Mouse (Mus musculus) urinary bladder, postnatal 4 days (tissue): ENCODE measurements at regions not wholly inside any gene's neighbourhood (a gene's known extent, or its start where the extent isn't known, plus 50 kb on each side); places are given as distances from the start of the nearest gene placed in this dataset.
"Not testable (repeated sequence)": the region's sequence is repeated elsewhere in the genome, so short reads cannot be mapped to it uniquely, and the experiment has no call there.

Experiments used
- DNase-seq, 2 experiments: peaks; one replicate each; pipeline ENCODE4 v3.0.0; 2021 to 2022; ENCODE audit warnings: low spot score in 2 of 2

DNA sequence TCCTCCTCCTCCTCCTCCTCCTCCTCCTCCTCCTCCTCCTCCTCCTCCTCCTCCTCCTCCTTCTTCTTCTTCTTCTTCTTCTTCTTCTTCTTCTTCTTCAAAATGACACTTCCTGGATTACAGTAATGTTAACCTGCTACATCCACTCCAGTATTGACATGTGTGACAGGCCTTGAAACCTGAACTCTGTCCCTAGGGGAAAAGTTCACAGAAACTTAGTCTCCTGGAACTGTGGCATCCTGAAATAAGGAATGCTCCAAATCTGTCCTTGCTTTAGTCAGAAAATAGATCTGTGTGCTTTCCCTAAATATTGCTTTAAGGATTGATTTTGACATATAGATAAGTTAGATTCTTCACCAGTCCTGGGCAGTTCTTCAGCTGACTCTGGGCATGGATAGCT lies 464.8 kb downstream of the Adam6a start:
- not testable (repeated sequence) for DNase-seq

DNA sequence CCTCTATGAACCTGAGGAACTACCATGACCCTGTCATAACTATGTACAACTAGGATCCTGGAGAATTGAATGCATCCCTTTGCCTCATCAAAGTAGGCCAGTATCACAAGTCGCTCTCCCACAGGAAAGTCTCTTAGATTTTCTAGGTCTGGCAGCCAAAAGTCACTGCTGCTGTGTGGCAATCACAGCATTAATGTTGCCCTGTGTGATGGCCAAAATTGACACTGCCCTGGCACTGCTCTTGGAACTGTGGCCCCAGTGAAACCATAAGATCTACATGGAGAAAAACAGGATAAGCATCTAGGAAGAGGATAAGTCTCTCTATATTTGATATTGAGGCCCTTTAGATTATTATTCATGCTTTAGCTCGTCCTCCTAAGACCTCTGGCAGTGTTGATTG lies 465.7 kb downstream of the Adam6a start:
- no peak for DNase-seq

DNA sequence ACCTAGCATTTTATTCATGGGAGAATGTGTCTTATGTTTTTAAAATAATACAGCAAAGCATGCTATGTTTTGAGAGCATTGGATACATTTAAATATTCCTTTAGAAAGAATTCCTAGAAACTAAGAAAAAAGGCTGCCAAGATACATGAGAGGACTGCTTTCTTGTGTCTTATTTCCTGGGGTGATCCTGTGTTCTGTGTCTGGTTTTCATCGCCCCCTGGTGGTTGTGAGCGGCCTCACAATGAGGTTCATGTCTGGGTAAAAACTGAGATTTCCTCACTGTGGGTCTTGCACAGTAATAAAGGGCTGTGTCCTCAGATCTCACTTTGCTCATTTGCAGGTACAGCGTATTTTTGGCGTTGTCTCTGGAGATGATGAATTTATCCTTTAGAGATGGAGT lies 469.2 kb downstream of the Adam6a start:
- DNase-seq = peak in 1 of 2 experiments; percentile 86

DNA sequence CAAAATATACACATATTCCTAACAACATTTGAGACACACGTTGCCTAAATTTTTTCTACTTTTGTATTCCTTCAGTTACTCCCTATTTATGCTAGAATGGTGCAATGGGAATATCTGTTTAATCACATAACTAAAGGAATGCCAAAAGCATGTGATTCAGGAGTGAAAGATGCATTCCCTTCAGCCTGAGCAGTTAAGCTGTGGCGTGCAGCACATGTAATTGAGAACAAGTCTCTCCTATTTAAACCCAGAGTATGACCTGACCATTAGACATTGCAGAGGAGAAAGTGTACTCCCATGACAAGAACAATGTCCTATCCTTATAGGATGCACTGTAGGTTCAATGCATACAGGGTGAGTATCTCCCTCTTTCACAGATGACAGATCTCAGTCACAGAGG lies 493.3 kb downstream of the Adam6a start:
- not testable (repeated sequence) for DNase-seq

DNA sequence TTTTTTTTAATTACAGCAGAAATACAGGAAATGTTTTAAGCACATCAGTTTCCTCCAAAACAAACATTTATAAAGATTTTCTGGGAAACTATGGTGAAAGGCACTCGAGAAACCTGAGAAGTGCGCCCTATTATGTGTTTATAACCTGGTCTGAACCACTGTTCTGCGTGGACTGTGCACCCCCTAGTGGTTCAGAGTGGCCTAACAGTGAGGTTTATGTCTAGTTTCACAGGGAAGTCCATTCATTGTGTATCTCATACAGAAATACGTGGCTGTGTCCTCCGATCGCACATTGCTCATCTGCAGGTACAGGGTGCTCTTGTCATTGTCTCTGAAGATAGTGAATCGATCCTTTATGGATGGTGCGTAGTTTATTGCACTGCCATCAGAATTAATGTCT lies 504.3 kb downstream of the Adam6a start:
- DNase-seq = not testable (repeated sequence)

DNA sequence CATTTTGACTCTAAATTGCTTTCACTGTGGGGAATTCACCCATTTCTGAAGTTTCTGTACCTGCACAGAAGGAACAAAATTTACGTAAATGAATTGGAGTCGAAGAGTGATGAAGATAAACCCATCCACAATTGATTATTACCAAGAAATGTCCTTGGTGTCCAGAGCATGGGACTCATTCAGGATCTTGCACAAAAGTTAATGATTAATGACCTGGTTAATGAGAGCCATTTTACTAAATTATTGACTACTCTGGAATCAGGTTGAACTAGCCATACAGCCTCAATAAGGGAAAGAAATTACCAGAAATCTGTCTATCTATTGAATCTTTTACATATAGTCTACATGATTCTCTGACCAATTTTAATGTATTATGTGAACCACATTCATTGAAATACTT lies 509.6 kb downstream of the Adam6a start:
- DNase-seq = no peak

DNA sequence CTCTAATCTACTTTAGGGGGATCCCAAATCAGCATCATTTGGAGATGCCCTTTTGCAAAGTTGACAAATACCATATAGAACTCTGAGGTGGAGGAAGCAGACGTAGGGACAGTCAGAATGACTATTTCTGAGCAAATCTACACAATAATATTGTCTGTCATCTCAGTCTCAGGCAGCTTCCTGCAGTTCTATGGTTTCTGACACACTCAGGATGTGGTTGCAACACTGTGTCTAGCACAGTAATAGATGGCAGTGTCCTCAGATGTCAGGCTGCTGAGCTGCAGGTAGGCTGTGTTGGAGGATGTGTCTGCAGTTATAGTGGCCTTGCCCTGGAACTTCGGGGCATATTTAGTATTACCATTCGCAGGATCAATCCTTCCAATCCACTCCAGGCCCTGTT lies 515.9 kb downstream of the Adam6a start:
- DNase-seq = no peak

DNA sequence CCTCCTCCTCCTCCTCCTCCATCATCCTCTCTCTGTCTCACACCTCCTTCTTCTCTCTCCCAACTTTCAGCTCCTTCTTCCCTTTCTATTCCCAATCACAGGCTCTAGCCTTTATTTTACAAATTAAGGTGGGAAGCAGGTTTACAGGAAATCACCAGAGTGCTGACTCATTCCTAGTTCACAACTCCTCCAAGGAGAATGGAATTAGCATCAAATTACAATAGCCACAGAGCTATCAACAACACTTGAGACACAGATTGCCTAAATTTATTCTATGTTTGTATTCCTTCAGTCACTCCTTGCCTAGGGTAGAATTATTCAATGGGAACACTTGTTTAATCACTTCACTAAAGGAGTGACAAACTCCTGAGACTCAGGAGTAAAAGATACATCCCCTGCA lies 523.5 kb downstream of the Adam6a start:
- DNase-seq = no peak

DNA sequence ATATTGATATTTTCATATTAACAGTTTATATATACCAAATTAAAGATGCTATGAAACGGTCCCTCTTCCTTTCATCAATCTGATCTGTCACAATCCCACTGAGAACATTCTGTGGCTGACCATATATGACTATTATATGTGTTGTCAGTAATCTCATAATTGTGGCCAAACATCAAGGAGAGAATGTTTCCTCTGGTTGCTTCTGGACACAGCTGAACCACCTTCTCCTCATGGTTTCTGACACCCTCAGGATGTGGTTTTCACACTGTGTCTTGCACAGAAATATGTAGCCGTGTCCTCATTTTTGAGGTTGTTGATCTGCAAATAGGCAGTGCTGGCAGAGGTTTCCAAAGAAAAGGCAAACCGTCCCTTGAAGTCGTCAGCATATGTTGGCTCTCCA lies 565.0 kb downstream of the Adam6a start:
- not testable (repeated sequence) for DNase-seq

DNA sequence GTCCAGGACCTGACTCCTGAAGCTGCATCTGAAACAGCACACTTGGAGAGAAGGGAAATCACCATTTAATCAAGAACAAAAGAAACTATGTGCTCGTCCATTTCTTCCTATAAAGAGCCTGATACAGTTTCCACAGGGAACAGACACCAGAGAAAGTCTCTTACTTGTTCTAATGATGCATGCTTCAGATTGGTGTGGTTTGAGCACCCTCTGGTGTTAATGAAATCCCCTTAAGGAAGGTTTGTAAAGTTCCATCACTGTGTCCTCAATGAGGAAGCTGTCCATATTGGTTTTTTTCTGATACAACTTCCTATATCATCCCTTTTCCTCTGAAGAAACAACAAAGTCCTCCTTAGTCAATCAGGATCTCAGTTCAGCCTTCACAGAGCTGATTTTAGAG lies 591.2 kb downstream of the Adam6a start:
- DNase-seq = no peak

GRCm38 (mm10) chr12:114148779-114149178 lies 605.1 kb downstream of the Adam6a start:
- no peak for DNase-seq

- no peak for DNase-seq
Observed at GRCm38 (mm10) chr12:114172305-114172704, 628.6 kb downstream of the Adam6a start.

DNA sequence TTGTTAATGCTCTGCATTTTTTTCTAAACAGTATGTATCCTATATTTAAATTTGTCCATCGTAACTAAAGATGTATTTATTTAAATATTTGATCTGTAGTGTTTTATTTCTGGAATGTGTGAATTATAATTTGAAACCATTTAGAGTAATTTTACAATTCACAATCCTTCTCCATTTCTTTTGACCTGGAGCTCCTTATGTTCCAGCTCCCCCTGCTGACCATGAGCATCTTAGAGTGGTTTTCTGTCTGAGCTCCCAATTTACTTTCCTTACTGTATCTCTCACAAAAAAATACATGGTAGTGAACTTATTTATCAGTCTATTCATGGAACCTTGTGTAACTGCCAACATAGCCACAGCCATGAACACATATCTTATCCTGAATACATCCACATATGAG lies 655.8 kb downstream of the Adam6a start:
- no peak for DNase-seq

DNA sequence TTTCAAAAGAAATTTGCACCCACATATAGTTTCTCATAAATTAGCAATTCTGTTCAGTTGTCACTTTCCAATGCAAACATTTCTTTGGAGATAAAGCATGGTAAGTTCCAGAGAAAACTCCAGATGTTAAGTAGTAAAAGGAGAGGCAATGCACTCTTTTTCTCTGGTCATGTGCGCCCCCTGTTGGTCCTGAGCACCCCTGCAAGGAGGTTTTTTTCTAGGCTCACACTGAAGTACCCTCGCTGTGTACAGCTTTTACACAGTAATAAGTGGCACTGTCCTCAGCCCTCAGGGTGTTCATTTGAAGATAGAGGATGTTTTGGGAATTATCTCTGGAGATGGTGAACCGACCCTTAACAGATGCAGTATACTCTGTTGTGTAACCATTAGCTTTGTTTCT lies 678.8 kb downstream of the Adam6a start:
- DNase-seq = no peak
